Mouse (Mus musculus) forebrain, embryonic 12.5 days (tissue): ENCODE results near the gene Mvb12b. TPM values are rescaled to one million over a fixed set of nuclear protein-coding genes. Genes with fewer than 3 reads are reported as not detected.

Experiments used
- ATAC-seq: fragments of 200-750 bp; cut with Nextera tagmentation; 2 replicates; pipeline ENCODE4 v1.8.0; 2017; ENCODE audit warnings: moderate TSS enrichment; ENCODE audit not compliant: low FRiP score
- H3K27ac ChIP-seq: fragments of 300-500 bp; sonication (generic); 2 replicates; pipeline ENCODE4 v1.5.1; 2016; ENCODE audit warnings: mild to moderate bottlenecking
- H3K27me3 ChIP-seq: fragments of 300-500 bp; sonication (generic); 2 replicates; pipeline ENCODE4 v1.6.1; 2016; ENCODE audit warnings: mild to moderate bottlenecking
- H3K36me3 ChIP-seq: fragments of 300-500 bp; sonication (generic); replicated peaks from 2 replicates; pipeline ENCODE4 v1.6.1; 2016; ENCODE audit warnings: mild to moderate bottlenecking
- H3K4me1 ChIP-seq: fragments of 300-500 bp; sonication (generic); 2 replicates; pipeline ENCODE4 v1.6.1; 2016
- H3K4me2 ChIP-seq: fragments of 300-500 bp; sonication (generic); 2 replicates; pipeline ENCODE4 v1.6.1; 2016; ENCODE audit warnings: mild to moderate bottlenecking, moderate library complexity
- H3K4me3 ChIP-seq: fragments of 300-500 bp; sonication (generic); replicated peaks from 2 replicates; pipeline ENCODE4 v1.5.1; 2016; ENCODE audit warnings: mild to moderate bottlenecking
- H3K9ac ChIP-seq: fragments of 300-500 bp; sonication (generic); 2 replicates; pipeline ENCODE4 v1.6.1; 2016; ENCODE audit warnings: mild to moderate bottlenecking
- H3K9me3 ChIP-seq: fragments of 300-500 bp; sonication (generic); 2 replicates; pipeline ENCODE4 v1.6.1; 2016
- WGBS: fragments of 180-500 bp; shearing (Covaris S2); methylation state at CpG from one replicate; pipeline ENCODE4 v1.1.7; 2016; 5-methylcytosine and 5-hydroxymethylcytosine counted together
- polyA plus RNA-seq: library from polyadenylated mRNA; unstranded; fragments of >200 nt; fragmentation: Nextera tagmentation; extraction: Ambion mirVana; gene quantifications from 2 replicates; pipeline ENCODE4 v1.2.1, GENCODE M21; 2016

Gene Mvb12b
- polyA plus RNA-seq, 1 experiment from 2014 or later, result 51.5 TPM

DNA sequence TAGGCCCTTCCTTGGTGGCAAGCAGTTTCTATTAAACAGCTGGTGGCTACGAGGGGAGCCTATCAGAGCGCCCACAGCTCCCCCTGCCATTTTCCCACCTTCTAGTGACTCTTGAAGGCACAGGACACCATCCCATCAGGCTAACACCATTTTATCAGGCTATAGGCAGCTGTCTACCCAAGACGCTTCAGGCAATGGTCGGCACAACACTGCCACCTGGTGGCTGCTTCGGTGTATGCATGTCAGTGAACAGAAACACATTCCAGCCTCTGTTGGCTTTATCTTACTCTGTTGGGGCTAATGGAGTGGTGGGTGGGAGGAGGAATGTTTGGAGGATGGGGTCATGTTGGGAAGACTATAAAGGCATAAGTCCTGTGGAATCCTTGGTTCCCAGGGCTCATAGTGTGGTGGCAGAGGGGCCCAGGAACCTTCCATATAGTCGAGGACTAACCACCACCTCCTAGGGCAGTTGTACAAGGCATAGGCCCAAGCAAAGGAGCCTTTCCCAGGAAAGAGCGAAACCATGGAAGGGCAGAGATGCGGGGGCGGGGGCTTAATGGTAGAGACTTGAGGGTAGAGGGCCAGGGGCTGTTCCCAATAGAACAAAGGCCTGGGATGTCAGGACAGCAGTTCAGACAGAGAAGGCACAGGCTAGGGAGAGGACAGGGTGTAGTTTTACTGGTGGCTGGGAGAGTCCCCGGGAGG, 152.8 kb downstream of the Mvb12b start:
- peak; percentile 47 for ATAC-seq
- Histone ChIP-seq H3K4me1 (peaks cover 11% of the 10 kb centered on the region), H3K9ac (no peak overlapping the region), H3K27ac (no peak overlapping the region), H3K9me3 (no peaks in the 10 kb centered on the region), H3K4me2 (no peak overlapping the region), H3K36me3 (peaks cover 37% of the 10 kb centered on the region), H3K4me3 (no peak overlapping the region), H3K27me3 (peaks cover 6% of the 10 kb centered on the region; the same call in 1 of the 2 replicates)
- 43% methylated on average over 10 of the region's 10 CpGs for WGBS

GRCm38 (mm10) chr2:33729701-33730100, 158.0 kb downstream of the Mvb12b start:
- ATAC-seq, result no peak
- no peak overlapping the region for H3K4me3 ChIP-seq
- H3K9me3 ChIP-seq, result no peaks in the 10 kb centered on the region
- no peak overlapping the region for H3K27ac ChIP-seq
- H3K9ac ChIP-seq, result no peak overlapping the region
- no peak overlapping the region for H3K4me2 ChIP-seq
- H3K36me3 ChIP-seq, result peaks cover 33% of the 10 kb centered on the region
- H3K27me3 ChIP-seq, result peaks cover 13% of the 10 kb centered on the region; the same call in 1 of the 2 replicates
- 33% methylated on average over 5 of the region's 5 CpGs for WGBS
- H3K4me1 ChIP-seq, result peaks cover 8% of the 10 kb centered on the region

GRCm38 (mm10) chr2:33727199-33727598, 160.5 kb downstream of the Mvb12b start:
- peaks cover 12% of the 10 kb centered on the region; the same call in 1 of the 2 replicates for H3K27me3 ChIP-seq
- WGBS, result 73% methylated on average over 4 of the region's 6 CpGs
- peaks cover 8% of the 10 kb centered on the region for H3K4me1 ChIP-seq

DNA sequence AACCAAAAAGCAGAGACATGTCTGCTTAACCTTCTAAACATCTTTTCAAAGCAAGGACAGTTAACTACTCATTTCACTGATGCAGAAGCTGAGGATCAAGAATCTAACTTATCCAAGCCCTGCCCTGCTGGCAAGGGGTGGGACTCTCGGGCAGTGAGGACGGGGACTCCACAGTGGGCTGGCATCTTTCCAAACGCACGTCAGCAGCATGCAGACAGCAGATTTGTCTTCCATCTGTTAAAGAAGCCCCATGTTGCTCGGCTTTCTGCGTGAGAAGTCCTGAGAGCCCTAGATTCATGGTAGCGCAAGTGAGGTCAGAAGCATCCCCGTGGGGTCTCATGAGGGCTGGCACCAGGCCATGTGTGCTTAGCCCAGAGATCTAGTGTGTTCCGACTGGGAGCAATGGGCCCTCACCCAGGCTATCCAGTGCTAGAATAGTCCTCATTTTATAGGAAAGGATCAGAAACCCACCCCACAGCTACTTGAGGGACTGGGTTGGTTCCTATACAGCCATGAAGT, 167.3 kb downstream of the Mvb12b start:
- peaks cover 54% of the 10 kb centered on the region for H3K27me3 ChIP-seq
- WGBS, result 58% methylated on average over 9 of the region's 9 CpGs
- ATAC-seq, result no peak

More at GRCm38 (mm10) chr2:33727199-33727598, 160.5 kb downstream of the Mvb12b start:
- ATAC-seq, result no peak
- Histone ChIP-seq H3K4me2 (no peak overlapping the region), H3K36me3 (peaks cover 21% of the 10 kb centered on the region), H3K9me3 (no peaks in the 10 kb centered on the region), H3K9ac (no peak overlapping the region), H3K4me3 (no peak overlapping the region), H3K27ac (no peak overlapping the region)

DNA sequence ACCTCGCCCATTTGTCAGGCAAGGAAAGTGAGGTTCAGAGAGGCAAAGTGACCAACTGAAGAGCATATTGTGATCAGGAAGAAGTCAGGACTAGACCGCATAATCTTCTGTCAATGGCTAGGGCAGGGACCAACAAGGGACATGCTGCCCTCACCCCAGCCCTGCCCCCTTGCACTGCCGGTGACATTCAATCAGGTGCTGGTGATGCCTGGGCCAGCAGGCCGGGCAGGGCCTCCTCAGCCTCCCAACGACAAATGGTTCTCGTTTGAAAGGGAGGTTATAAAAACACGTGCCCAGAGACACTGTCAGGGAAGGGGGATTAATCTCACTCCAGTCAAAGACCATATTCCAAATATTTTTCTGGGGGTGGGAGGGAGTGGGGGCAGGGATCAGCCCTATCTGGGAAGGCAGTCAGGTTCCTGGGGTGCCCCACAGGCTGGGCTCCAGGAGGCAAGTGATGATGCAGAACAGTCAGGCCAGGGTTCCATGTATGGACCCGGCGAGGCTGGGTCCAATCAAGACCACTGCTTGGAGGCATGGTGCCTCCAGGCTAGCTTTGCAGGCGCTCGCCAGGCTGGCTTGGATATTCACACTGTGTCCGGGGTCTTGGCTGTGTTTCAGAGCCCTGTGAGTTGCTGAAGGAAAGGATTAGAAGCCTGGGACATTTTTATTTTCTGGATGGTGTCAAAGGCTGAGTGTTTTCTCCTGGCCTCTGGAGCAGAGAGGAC, 168.2 kb downstream of the Mvb12b start:
- ATAC-seq, result no peak
- H3K27ac ChIP-seq, result no peak overlapping the region
- no peaks in the 10 kb centered on the region for H3K36me3 ChIP-seq
- no peak overlapping the region for H3K4me2 ChIP-seq
- no peak overlapping the region for H3K4me3 ChIP-seq
- H3K27me3 ChIP-seq, result peaks cover 61% of the 10 kb centered on the region
- no peaks in the 10 kb centered on the region for H3K9me3 ChIP-seq
- peaks cover 59% of the 10 kb centered on the region for H3K4me1 ChIP-seq
- WGBS, result 50% methylated on average over 12 of the region's 12 CpGs
- no peak overlapping the region for H3K9ac ChIP-seq

More for the DNA sequence above, 167.3 kb downstream of the Mvb12b start:
- Histone ChIP-seq H3K9ac (no peak overlapping the region), H3K4me2 (no peak overlapping the region), H3K9me3 (no peaks in the 10 kb centered on the region), H3K27ac (no peak overlapping the region), H3K4me1 (peaks cover 49% of the 10 kb centered on the region), H3K36me3 (no peaks in the 10 kb centered on the region), H3K4me3 (no peak overlapping the region)

DNA sequence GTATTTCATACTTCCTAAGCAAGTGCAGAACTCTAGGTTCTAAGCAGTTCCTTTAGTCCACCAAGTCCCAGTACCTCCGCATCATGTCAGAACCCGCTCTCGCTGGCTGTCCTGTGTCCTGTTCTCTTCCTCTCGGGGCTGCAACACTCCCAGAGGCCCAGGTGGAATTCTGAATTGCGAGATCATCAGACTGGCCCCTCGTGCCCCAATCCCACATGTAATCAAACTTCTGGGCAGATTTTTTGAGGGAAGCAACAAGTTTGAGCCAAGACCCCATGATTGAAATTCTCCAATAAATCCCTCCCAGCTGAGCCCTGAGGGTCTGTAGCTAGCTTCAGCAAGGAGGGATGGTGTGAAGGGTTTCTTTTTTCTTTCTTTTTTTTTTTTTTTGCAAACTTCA, 169.2 kb downstream of the Mvb12b start:
- 61% methylated on average over 6 of the region's 6 CpGs for WGBS
- no peak for ATAC-seq
- H3K4me2 ChIP-seq, result 0 out of 2 replicates have a peak overlapping the region, but pooled peaks have one; percentile 34
- H3K9ac ChIP-seq, result no peak overlapping the region
- H3K27me3 ChIP-seq, result peaks cover 56% of the 10 kb centered on the region
- no peaks in the 10 kb centered on the region for H3K9me3 ChIP-seq
- H3K4me1 ChIP-seq, result peaks cover 67% of the 10 kb centered on the region
- H3K27ac ChIP-seq, result peak overlapping the region; percentile 50; the same call in 1 of the 2 replicates
- H3K4me3 ChIP-seq, result no peak overlapping the region
- H3K36me3 ChIP-seq, result no peaks in the 10 kb centered on the region

GRCm38 (mm10) chr2:33717821-33718351, 169.9 kb downstream of the Mvb12b start:
- no peaks in the 10 kb centered on the region for H3K9me3 ChIP-seq
- H3K27me3 ChIP-seq, result peaks cover 60% of the 10 kb centered on the region
- H3K36me3 ChIP-seq, result no peaks in the 10 kb centered on the region
- peaks cover 74% of the 10 kb centered on the region for H3K4me1 ChIP-seq
- H3K9ac ChIP-seq, result no peak overlapping the region
- H3K27ac ChIP-seq, result peak overlapping the region; percentile 50; the same call in 1 of the 2 replicates
- WGBS, result 17% methylated on average over 21 of the region's 21 CpGs
- no peak overlapping the region for H3K4me3 ChIP-seq
- H3K4me2 ChIP-seq, result peak overlapping the region; percentile 34
- no peak for ATAC-seq

DNA sequence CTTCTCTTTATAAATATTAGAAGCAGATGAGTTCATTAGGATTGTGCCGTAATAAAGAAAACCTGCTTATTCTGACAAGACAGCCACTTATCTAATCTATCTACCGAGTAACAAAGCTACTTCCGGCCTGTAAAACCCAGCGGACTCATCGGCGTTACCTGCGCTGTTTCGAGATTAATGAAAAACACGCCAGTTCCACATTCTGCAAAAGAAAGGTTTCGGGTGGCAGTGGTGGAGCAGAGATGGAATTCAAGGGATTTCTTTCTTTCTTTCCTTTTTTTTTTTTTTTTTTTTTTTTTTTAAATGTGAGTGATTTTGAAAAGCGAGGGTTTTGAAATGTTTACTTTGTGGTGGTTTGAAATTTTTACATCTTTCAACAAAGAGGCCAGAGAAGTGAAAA, 170.4 kb downstream of the Mvb12b start:
- no peak overlapping the region for H3K9ac ChIP-seq
- peaks cover 65% of the 10 kb centered on the region for H3K27me3 ChIP-seq
- no peak overlapping the region for H3K4me3 ChIP-seq
- no peaks in the 10 kb centered on the region for H3K9me3 ChIP-seq
- H3K4me2 ChIP-seq, result no peak overlapping the region
- ATAC-seq, result no peak
- H3K27ac ChIP-seq, result no peak overlapping the region
- peaks cover 79% of the 10 kb centered on the region for H3K4me1 ChIP-seq
- H3K36me3 ChIP-seq, result no peaks in the 10 kb centered on the region
- WGBS, result 49% methylated on average over 11 of the region's 11 CpGs

DNA sequence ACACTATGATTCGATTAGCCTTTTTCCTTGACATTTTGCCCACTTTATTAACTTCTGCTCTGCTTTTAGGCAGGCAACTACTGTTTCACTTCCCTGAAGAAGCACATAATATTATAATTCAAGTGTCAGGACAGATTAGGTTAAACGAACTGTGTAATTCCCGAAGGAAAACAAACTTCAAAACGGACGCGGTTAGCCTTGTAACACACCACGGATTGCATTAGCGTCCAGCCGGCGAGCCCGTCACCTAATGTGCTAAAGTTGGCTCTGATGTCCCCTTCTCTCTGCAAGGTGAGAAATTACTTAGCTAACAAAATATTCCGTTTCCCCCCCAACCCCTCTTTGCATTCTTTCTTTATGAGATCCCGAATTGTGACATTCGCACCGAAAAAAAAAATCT, 170.9 kb downstream of the Mvb12b start:
- Histone ChIP-seq H3K9me3 (no peaks in the 10 kb centered on the region), H3K36me3 (no peaks in the 10 kb centered on the region), H3K4me2 (no peak overlapping the region), H3K9ac (no peak overlapping the region), H3K4me3 (no peak overlapping the region), H3K27me3 (peaks cover 67% of the 10 kb centered on the region), H3K27ac (no peak overlapping the region), H3K4me1 (peaks cover 83% of the 10 kb centered on the region)
- WGBS, result 38% methylated on average over 15 of the region's 15 CpGs
- ATAC-seq, result no peak

- H3K27ac ChIP-seq, result peak overlapping the region; percentile 19; the same call in 1 of the 2 replicates
- 56% methylated on average over 8 of the region's 8 CpGs for WGBS
- H3K9ac ChIP-seq, result no peak overlapping the region
- peaks cover 75% of the 10 kb centered on the region for H3K4me1 ChIP-seq
- H3K36me3 ChIP-seq, result no peaks in the 10 kb centered on the region
- ATAC-seq, result no peak
- H3K9me3 ChIP-seq, result no peaks in the 10 kb centered on the region
- H3K4me3 ChIP-seq, result no peak overlapping the region
- peaks cover 67% of the 10 kb centered on the region for H3K27me3 ChIP-seq
- no peak overlapping the region for H3K4me2 ChIP-seq
Observed at GRCm38 (mm10) chr2:33714932-33715331, 172.8 kb downstream of the Mvb12b start.

DNA sequence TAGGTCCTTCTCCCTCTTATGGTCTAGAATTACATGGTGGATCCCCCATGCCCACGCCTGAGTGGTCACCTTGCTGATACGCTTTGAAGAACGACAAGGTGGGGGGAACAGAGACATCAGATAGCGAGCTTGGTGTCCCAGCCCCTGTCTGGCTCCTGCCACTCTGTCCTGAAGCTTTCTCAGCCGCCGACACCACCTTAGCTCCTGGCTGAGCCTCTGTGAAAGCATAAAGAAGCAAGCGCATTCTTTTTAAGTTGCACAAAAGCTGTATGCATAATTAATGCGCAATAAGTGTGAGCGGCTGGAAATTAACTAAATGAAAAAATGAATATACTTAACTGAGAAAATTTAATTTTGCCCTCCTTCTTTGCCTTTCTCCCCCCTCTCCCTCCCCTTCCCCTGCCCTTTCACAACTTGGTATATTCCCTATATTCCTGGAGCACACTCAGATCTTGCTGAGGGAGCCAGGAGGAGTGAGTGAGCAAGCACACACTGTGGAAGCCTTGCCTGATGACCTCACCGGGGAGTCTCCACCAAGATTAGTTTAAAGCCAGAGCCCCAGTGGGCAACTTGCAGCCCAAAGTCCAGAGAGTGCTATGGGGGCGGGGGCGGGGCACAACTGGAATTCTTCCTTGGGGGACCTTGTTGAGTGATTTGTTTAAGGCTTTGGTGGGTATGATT, 174.0 kb downstream of the Mvb12b start:
- H3K36me3 ChIP-seq, result no peaks in the 10 kb centered on the region
- H3K4me1 ChIP-seq, result peaks cover 64% of the 10 kb centered on the region
- H3K27ac ChIP-seq, result peak overlapping the region; percentile 60
- no peak overlapping the region for H3K4me3 ChIP-seq
- no peak overlapping the region; the same call in 1 of the 2 replicates for H3K9ac ChIP-seq
- no peaks in the 10 kb centered on the region for H3K9me3 ChIP-seq
- peaks cover 64% of the 10 kb centered on the region for H3K27me3 ChIP-seq
- peak overlapping the region; percentile 38 for H3K4me2 ChIP-seq
- ATAC-seq, result no peak
- 11% methylated on average over 12 of the region's 12 CpGs for WGBS

DNA sequence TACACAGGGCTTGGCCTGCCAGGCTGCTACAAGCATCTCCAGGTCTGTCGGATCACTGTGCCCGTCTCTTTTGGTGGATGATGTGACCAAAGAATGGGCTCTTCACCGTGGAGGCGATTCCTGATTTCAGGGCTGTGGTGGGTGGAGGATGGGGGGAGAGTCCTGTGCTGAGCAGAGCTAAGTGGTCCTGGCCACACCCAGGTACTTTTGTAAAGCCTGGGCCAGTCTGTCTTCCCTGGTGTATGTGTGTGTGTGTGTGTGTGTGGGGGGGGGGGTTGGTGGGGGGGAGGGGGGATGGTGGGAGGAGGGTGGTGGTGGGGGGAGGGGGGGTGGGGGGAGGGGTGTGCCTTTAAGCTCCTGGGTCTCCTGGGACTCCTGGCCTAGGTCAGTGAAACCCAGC, 174.9 kb downstream of the Mvb12b start:
- no peak for ATAC-seq
- Histone ChIP-seq H3K36me3 (no peaks in the 10 kb centered on the region), H3K4me2 (0 out of 2 replicates have a peak overlapping the region, but pooled peaks have one; percentile 38), H3K27ac (0 out of 2 replicates have a peak overlapping the region, but pooled peaks have one; percentile 60), H3K9ac (no peak overlapping the region), H3K4me1 (peaks cover 62% of the 10 kb centered on the region), H3K27me3 (peaks cover 63% of the 10 kb centered on the region), H3K4me3 (no peak overlapping the region), H3K9me3 (no peaks in the 10 kb centered on the region)
- WGBS, result 9% methylated on average over 4 of the region's 4 CpGs
